Mouse (Mus musculus): Measurements from ENCODE around the gene Cdkal1.

The Cdkal1 gene

GRCm38 (mm10) chr13:29824326-29824725, 31.1 kb downstream of the Cdkal1 start:
- TF ChIP-seq CTCF (conservative IDR thresholded peaks at IDR 0.05; ENCODE audit: low read length) = no peak
- TF ChIP-seq NANOG (IDR thresholded peaks at IDR 0.05; ENCODE audit: borderline replicate concordance, low read length) = no peak
- TF ChIP-seq POU5F1 (IDR thresholded peaks at IDR 0.05; ENCODE audit: borderline replicate concordance, low read length) = no peak
- Histone ChIP-seq H3K27me3 (ENCODE audit: insufficient read depth, low read length) (no peaks in the 10 kb centered on the region), H3K4me1 (replicated peaks; ENCODE audit: low read depth, low read length) (peaks cover 10% of the 10 kb centered on the region), H3K9me3 (ENCODE audit: low read length) (no peaks in the 10 kb centered on the region), H3K4me3 (replicated peaks; ENCODE audit: low read length) (no peak overlapping the region), H3K36me3 (ENCODE audit: insufficient read depth, low read length) (no peaks in the 10 kb centered on the region)

- H3K4me3 ChIP-seq (replicated peaks; ENCODE audit: low read length) = no peak overlapping the region
- H3K9me3 ChIP-seq (ENCODE audit: low read length) = no peaks in the 10 kb centered on the region
- H3K4me1 ChIP-seq (replicated peaks; ENCODE audit: low read depth, low read length) = peaks cover 10% of the 10 kb centered on the region
- no peaks in the 10 kb centered on the region for H3K27me3 ChIP-seq (ENCODE audit: insufficient read depth, low read length)
- H3K36me3 ChIP-seq (ENCODE audit: insufficient read depth, low read length) = no peaks in the 10 kb centered on the region
- no peak for TF ChIP-seq NANOG (IDR thresholded peaks at IDR 0.05; ENCODE audit: borderline replicate concordance, low read length)
- no peak for TF ChIP-seq POU5F1 (IDR thresholded peaks at IDR 0.05; ENCODE audit: borderline replicate concordance, low read length)
- TF ChIP-seq CTCF (conservative IDR thresholded peaks at IDR 0.05; ENCODE audit: low read length) = no peak
Observed at GRCm38 (mm10) chr13:29823906-29824305, 31.6 kb downstream of the Cdkal1 start.

GRCm38 (mm10) chr13:29823487-29823886, 32.0 kb downstream of the Cdkal1 start:
- no peaks in the 10 kb centered on the region for H3K9me3 ChIP-seq (ENCODE audit: low read length)
- H3K4me1 ChIP-seq (replicated peaks; ENCODE audit: low read depth, low read length) = peaks cover 10% of the 10 kb centered on the region
- no peaks in the 10 kb centered on the region for H3K36me3 ChIP-seq (ENCODE audit: insufficient read depth, low read length)
- TF ChIP-seq POU5F1 (IDR thresholded peaks at IDR 0.05; ENCODE audit: borderline replicate concordance, low read length) = no peak
- TF ChIP-seq NANOG (IDR thresholded peaks at IDR 0.05; ENCODE audit: borderline replicate concordance, low read length) = no peak
- TF ChIP-seq CTCF (conservative IDR thresholded peaks at IDR 0.05; ENCODE audit: low read length) = no peak
- H3K27me3 ChIP-seq (ENCODE audit: insufficient read depth, low read length) = no peaks in the 10 kb centered on the region
- no peak overlapping the region for H3K4me3 ChIP-seq (replicated peaks; ENCODE audit: low read length)

- no peaks in the 10 kb centered on the region for H3K27me3 ChIP-seq (ENCODE audit: insufficient read depth, low read length)
- no peak overlapping the region for H3K4me3 ChIP-seq (replicated peaks; ENCODE audit: low read length)
- H3K36me3 ChIP-seq (ENCODE audit: insufficient read depth, low read length) = peaks cover 5% of the 10 kb centered on the region; the same call in 1 of the 2 replicates
- H3K9me3 ChIP-seq (ENCODE audit: low read length) = no peaks in the 10 kb centered on the region
- H3K4me1 ChIP-seq (replicated peaks; ENCODE audit: low read depth, low read length) = peaks cover 7% of the 10 kb centered on the region
- TF ChIP-seq NANOG (IDR thresholded peaks at IDR 0.05; ENCODE audit: borderline replicate concordance, low read length) = no peak
- no peak for TF ChIP-seq CTCF (conservative IDR thresholded peaks at IDR 0.05; ENCODE audit: low read length)
Observed at GRCm38 (mm10) chr13:29819910-29820583, 35.4 kb downstream of the Cdkal1 start.

GRCm38 (mm10) chr13:29819147-29819546, 36.3 kb downstream of the Cdkal1 start:
- Histone ChIP-seq H3K36me3 (ENCODE audit: insufficient read depth, low read length) (peaks cover 5% of the 10 kb centered on the region; the same call in 1 of the 2 replicates), H3K9me3 (ENCODE audit: low read length) (no peaks in the 10 kb centered on the region), H3K27me3 (ENCODE audit: insufficient read depth, low read length) (no peaks in the 10 kb centered on the region), H3K4me1 (replicated peaks; ENCODE audit: low read depth, low read length) (no peaks in the 10 kb centered on the region; the same call in 1 of the 2 replicates), H3K4me3 (replicated peaks; ENCODE audit: low read length) (no peak overlapping the region)
- no peak for TF ChIP-seq NANOG (IDR thresholded peaks at IDR 0.05; ENCODE audit: borderline replicate concordance, low read length)
- peak; percentile 59 for TF ChIP-seq CTCF (conservative IDR thresholded peaks at IDR 0.05; ENCODE audit: low read length)
- TF ChIP-seq POU5F1 (IDR thresholded peaks at IDR 0.05; ENCODE audit: borderline replicate concordance, low read length) = no peak

- TF ChIP-seq CTCF (conservative IDR thresholded peaks at IDR 0.05; ENCODE audit: low read length) (no peak), NANOG (IDR thresholded peaks at IDR 0.05; ENCODE audit: borderline replicate concordance, low read length) (no peak), POU5F1 (IDR thresholded peaks at IDR 0.05; ENCODE audit: borderline replicate concordance, low read length) (no peak)
- Histone ChIP-seq H3K27me3 (ENCODE audit: insufficient read depth, low read length) (no peaks in the 10 kb centered on the region), H3K9me3 (ENCODE audit: low read length) (no peaks in the 10 kb centered on the region), H3K36me3 (ENCODE audit: insufficient read depth, low read length) (peaks cover 5% of the 10 kb centered on the region; the same call in 1 of the 2 replicates), H3K4me1 (replicated peaks; ENCODE audit: low read depth, low read length) (no peaks in the 10 kb centered on the region), H3K4me3 (replicated peaks; ENCODE audit: low read length) (no peak overlapping the region)
Observed at GRCm38 (mm10) chr13:29818314-29818713, 37.2 kb downstream of the Cdkal1 start.

- TF ChIP-seq NANOG (IDR thresholded peaks at IDR 0.05; ENCODE audit: borderline replicate concordance, low read length) (no peak), POU5F1 (IDR thresholded peaks at IDR 0.05; ENCODE audit: borderline replicate concordance, low read length) (no peak), CTCF (conservative IDR thresholded peaks at IDR 0.05; ENCODE audit: low read length) (no peak)
- Histone ChIP-seq H3K4me3 (replicated peaks; ENCODE audit: low read length) (no peak overlapping the region), H3K9me3 (ENCODE audit: low read length) (no peaks in the 10 kb centered on the region), H3K4me1 (replicated peaks; ENCODE audit: low read depth, low read length) (no peaks in the 10 kb centered on the region), H3K27me3 (ENCODE audit: insufficient read depth, low read length) (no peaks in the 10 kb centered on the region), H3K36me3 (ENCODE audit: insufficient read depth, low read length) (no peaks in the 10 kb centered on the region)
Observed at GRCm38 (mm10) chr13:29810780-29811179, 44.7 kb downstream of the Cdkal1 start.

- H3K27me3 ChIP-seq (ENCODE audit: insufficient read depth, low read length) = no peaks in the 10 kb centered on the region
- TF ChIP-seq NANOG (IDR thresholded peaks at IDR 0.05; ENCODE audit: borderline replicate concordance, low read length) (no peak), POU5F1 (IDR thresholded peaks at IDR 0.05; ENCODE audit: borderline replicate concordance, low read length) (no peak), CTCF (conservative IDR thresholded peaks at IDR 0.05; ENCODE audit: low read length) (no peak)
- H3K9me3 ChIP-seq (ENCODE audit: low read length) = no peaks in the 10 kb centered on the region
- no peaks in the 10 kb centered on the region for H3K4me1 ChIP-seq (replicated peaks; ENCODE audit: low read depth, low read length)
- H3K36me3 ChIP-seq (ENCODE audit: insufficient read depth, low read length) = no peaks in the 10 kb centered on the region
- no peak overlapping the region for H3K4me3 ChIP-seq (replicated peaks; ENCODE audit: low read length)
Observed at GRCm38 (mm10) chr13:29808383-29808782, 47.1 kb downstream of the Cdkal1 start.

GRCm38 (mm10) chr13:29807930-29808329, 47.5 kb downstream of the Cdkal1 start:
- Histone ChIP-seq H3K9me3 (ENCODE audit: low read length) (no peaks in the 10 kb centered on the region), H3K27me3 (ENCODE audit: insufficient read depth, low read length) (no peaks in the 10 kb centered on the region), H3K4me1 (replicated peaks; ENCODE audit: low read depth, low read length) (no peaks in the 10 kb centered on the region), H3K36me3 (ENCODE audit: insufficient read depth, low read length) (no peaks in the 10 kb centered on the region), H3K4me3 (replicated peaks; ENCODE audit: low read length) (no peak overlapping the region)
- TF ChIP-seq NANOG (IDR thresholded peaks at IDR 0.05; ENCODE audit: borderline replicate concordance, low read length) (no peak), CTCF (conservative IDR thresholded peaks at IDR 0.05; ENCODE audit: low read length) (no peak), POU5F1 (IDR thresholded peaks at IDR 0.05; ENCODE audit: borderline replicate concordance, low read length) (no peak)

Measured in E14TG2a.4 (cell line).